In genomic region chr11:75102763-75103339, GRCm38 (mm10) we compare ENCODE assay signal across 13 mouse cellular contexts.
A peak's percentile ranks its signal among the peaks of the same experiment; 100 is the strongest.
DNase-seq lines count a peak whose midpoint lies in the region; ATAC-seq and TF ChIP-seq lines count a peak whose summit lies in the region.
"Had no signal": no experiment of that assay in that cellular context is flagged by ENCODE, and none has a peak within 500 bp of the region (broad histone marks: within the 10 kb centered on the region; RNA-seq: fewer than 3 reads in every experiment).

No protein-coding gene starts in this region.

- no peak for TF ChIP-seq CTCF in kidney, adult 2 months (conservative IDR thresholded peaks at IDR 0.05; ENCODE audit: insufficient read depth, insufficient read length, low read depth, low read length)
- TF ChIP-seq CTCF in intestine, postnatal 0 days (IDR thresholded peaks at IDR 0.05; ENCODE audit: low read depth): no peak

- 0 out of 2 replicates have a peak, but pooled peaks cover 2% of the 10 kb centered on the region for H3K4me1 ChIP-seq in embryonic facial prominence, embryonic 14.5 days (ENCODE audit: control insufficient read depth, insufficient read depth, low read length)
- no peaks in the 10 kb centered on the region for H3K4me1 ChIP-seq in kidney, adult 2 months (ENCODE audit: control insufficient read depth, insufficient read depth, low read length)
- no peaks in the 10 kb centered on the region for H3K4me1 ChIP-seq in intestine, postnatal 0 days (replicated peaks; ENCODE audit: control insufficient read depth, insufficient read depth, low read length)

- ATAC-seq in cerebellum, adult (ENCODE audit: insufficient number of reproducible peaks, low FRiP score, low TSS enrichment): no peak
- ATAC-seq in embryonic facial prominence, embryonic 14.5 days (ENCODE audit: low read depth): peak; percentile 37; the same call in 1 of the 2 replicates
- no peak for ATAC-seq in intestine, postnatal 0 days
- ATAC-seq: liver, postnatal 0 days had no signal

- intact Hi-C loops in left cerebral cortex, postnatal 4 days (cut with DNase I): no loop called here
- intact Hi-C loops in left cerebral cortex, postnatal 36 days (cut with DNase I): no loop called here

- no peaks in the 10 kb centered on the region for H3K9me3 ChIP-seq in embryonic facial prominence, embryonic 14.5 days (ENCODE audit: control insufficient read depth, low read length)
- no peaks in the 10 kb centered on the region for H3K9me3 ChIP-seq in intestine, postnatal 0 days (ENCODE audit: control insufficient read depth)

- no peaks in the 10 kb centered on the region for H3K36me3 ChIP-seq in embryonic facial prominence, embryonic 14.5 days (ENCODE audit: control insufficient read depth, insufficient read depth, low read length)
- no peaks in the 10 kb centered on the region for H3K36me3 ChIP-seq in kidney, adult 2 months (ENCODE audit: control insufficient read depth, insufficient read depth, low read length)
- H3K36me3 ChIP-seq in intestine, postnatal 0 days (ENCODE audit: control insufficient read depth, insufficient read depth): 0 out of 2 replicates have a peak, but pooled peaks cover 4% of the 10 kb centered on the region

- no peak overlapping the region for H3K4me3 ChIP-seq in embryonic facial prominence, embryonic 14.5 days (ENCODE audit: low read depth, low read length)
- no peak overlapping the region for H3K4me3 ChIP-seq in kidney, adult 2 months (ENCODE audit: insufficient read depth, low read depth, low read length)
- no peak overlapping the region for H3K4me3 ChIP-seq in intestine, postnatal 0 days (ENCODE audit: low read depth, low read length)

- no peak overlapping the region for H3K27ac ChIP-seq in embryonic facial prominence, embryonic 14.5 days (replicated peaks; ENCODE audit: low read depth, low read length)
- no peak overlapping the region for H3K27ac ChIP-seq in kidney, adult 2 months (ENCODE audit: insufficient read depth, low read depth, low read length)
- H3K27ac ChIP-seq in intestine, postnatal 0 days (ENCODE audit: low read depth, low read length): no peak overlapping the region

- TF ChIP-seq POLR2A in kidney, adult 2 months (IDR thresholded peaks at IDR 0.05; ENCODE audit: low read depth, low read length): no peak

- 57% methylated on average over 5 of the region's 5 CpGs for WGBS in embryonic facial prominence, embryonic 14.5 days
- WGBS in kidney, adult 2 months: 80% methylated on average over 5 of the region's 5 CpGs
- WGBS in intestine, postnatal 0 days: 71% methylated on average over 5 of the region's 5 CpGs

- DNase-seq in cerebellum, adult 8-10 months: peak; percentile 15
- DNase-seq in left cerebral cortex, postnatal 4 days: peak; percentile 38
- no peak for DNase-seq in left cerebral cortex, postnatal 36 days (ENCODE audit: low spot score in 2 of 2)
- peak; percentile 24 for DNase-seq in 416B (ENCODE audit: low read depth)
- DNase-seq in embryonic facial prominence, embryonic 14.5 days (ENCODE audit: low spot score): peak; percentile 67
- DNase-seq in kidney, adult 2 months: no peak
- DNase-seq: adrenal gland, postnatal 10 days; gastrocnemius, postnatal 10 days; heart, postnatal 14 days; kidney, adult 8-10 months; liver, postnatal 0 days had no signal

- H3K27me3 ChIP-seq in embryonic facial prominence, embryonic 14.5 days (replicated peaks; ENCODE audit: control insufficient read depth, insufficient read depth, low read length): no peaks in the 10 kb centered on the region
- no peaks in the 10 kb centered on the region for H3K27me3 ChIP-seq in kidney, adult 2 months (replicated peaks; ENCODE audit: control insufficient read depth, insufficient read depth, low read length)
- H3K27me3 ChIP-seq in intestine, postnatal 0 days (replicated peaks; ENCODE audit: control insufficient read depth, insufficient read depth, low read length): no peaks in the 10 kb centered on the region

- H3K9ac ChIP-seq in embryonic facial prominence, embryonic 14.5 days (ENCODE audit: low read depth, low read length): no peak overlapping the region
- no peak overlapping the region for H3K9ac ChIP-seq in intestine, postnatal 0 days (ENCODE audit: low read depth, low read length)
- H3K9ac ChIP-seq: liver, postnatal 0 days had no signal

- no peak overlapping the region for H3K4me2 ChIP-seq in embryonic facial prominence, embryonic 14.5 days (ENCODE audit: low read depth, low read length)
- no peak overlapping the region for H3K4me2 ChIP-seq in intestine, postnatal 0 days (replicated peaks; ENCODE audit: low read depth)

Comparison
In these comparisons a context has a peak if more than half of its experiments do, and no peak if none do; other contexts are left out.
1. DNase-seq: peak in cerebellum, adult 8-10 months (single experiment), left cerebral cortex, postnatal 4 days (single experiment), 416B (single experiment) and embryonic facial prominence, embryonic 14.5 days (single experiment); none in left cerebral cortex, postnatal 36 days (0 of 2) and kidney, adult 2 months (single experiment).